Mouse (Mus musculus) CD4-positive naive resting alpha-beta T cell, adult 57 days (primary cell): Measurements from ENCODE around the gene Zscan20. TPM values are rescaled to one million over a fixed set of nuclear protein-coding genes. Genes with fewer than 3 reads are reported as not detected.

ENCODE experiments used
- total RNA-seq: library from RNA; stranded (reverse); gene quantifications from one replicate; pipeline ENCODE4 v1.2.4, GENCODE M21; 2023

Gene Zscan20
- 12.5 TPM for total RNA-seq

DNA sequence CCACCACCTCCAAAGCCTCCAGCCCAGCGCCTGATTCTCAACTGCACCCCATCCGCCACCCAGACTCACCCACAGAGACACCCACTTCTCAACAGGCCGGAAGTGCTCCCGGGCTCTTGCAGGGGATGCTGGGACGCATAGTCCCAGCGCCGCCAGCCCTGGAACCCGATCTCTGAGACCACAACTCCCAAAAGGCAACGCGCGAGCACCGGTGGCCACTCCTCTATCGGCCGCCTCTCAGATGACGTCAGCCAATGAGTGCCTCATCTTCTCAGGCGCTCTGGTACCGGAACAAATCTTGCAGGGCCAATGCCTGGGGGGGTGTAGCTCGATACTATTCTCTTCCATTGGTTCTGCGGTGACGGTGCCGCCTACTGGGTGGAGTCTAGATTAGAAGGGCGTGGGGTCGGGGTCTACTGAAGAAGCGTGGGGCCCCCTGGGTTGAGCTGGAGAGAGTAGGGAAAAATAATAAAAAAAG is at the start of gene Zscan20:
TSS of gene Zscan20 (minus strand) at position 174 of the 478 bp plus-strand sequence.

DNA sequence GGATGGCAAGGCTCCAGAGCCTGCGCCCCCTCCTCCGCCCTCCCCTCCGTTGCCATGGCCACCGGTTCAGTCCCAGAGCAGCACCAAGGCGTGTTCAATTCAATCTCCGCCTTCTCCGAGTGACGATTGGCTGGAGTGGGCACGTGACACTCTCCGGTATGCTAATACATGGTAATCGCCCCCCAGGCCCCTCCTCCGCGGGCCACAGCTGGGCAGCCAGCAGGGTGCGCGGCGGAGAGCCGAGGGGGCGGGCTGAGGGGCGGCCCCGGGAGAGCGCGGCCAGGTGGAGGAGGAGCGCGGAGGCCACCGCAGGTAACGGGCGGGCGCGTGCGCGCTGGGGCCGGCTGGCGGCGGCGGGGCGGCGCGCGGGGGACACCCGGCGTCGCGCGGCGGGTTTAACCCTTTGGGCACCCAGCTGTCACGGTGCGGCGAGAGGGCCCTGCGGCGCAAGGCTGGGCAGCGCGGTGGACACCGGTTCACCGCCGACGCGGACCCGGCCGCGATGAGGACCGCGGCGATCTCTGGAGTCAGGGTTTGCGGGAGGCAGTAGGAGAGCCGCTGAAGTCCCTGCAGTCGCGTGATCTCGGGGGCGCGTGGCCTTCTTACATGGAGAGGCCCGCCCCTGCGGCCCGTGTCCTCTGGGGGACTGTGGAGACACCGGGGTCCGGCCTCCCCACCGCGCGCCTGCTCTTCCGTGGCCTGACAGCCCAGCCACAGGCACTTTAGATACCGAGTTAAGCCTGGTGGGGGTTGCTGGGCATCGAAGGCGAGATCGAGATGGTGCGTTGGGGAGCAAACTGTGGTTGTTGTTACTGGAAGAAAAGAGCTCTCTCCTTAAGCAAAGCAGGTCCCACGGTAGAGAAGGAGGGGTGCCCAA is 44.8 kb upstream of the Zscan20 start, which contains the start of gene Phc2:
TSS of gene Phc2 (plus strand) at position 198 of the 877 bp plus-strand sequence.

DNA sequence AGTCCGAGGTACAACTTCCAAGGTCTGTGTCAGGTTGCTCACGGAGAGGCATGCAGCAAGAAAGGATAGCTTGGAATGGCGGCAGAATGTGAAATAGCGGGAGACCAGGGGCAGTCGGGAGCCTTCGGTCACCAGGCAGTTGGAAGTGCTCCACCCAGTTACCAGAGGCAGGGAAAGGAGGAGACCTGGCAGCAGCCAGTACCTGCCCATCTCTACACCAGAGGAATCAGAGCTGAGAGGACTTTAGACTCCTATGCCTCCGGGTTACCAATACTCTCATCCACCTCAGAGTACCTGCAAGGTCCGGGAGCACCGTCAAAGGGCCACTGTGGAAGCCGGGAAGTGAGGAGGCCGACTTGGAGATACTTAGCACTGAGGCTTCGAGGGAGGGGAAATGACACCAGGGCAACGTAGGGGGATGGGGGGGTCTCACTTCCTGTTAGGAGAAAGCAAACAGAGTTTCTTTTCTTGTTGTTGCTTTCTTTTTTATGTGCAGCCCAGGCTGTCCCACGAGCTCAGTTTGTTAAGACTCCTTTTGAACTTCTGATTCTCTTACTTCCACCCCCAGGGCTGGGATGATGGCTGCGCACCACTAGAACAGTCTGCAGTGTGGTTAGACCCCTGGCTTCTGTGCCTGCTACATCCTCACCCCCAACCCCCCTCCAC is 8.5 kb upstream of the Zscan20 start, which contains the start of gene Tlr12:
TSS of gene Tlr12 (minus strand) at position 374 of the 666 bp plus-strand sequence.

Other genes with a start within 250 kb of the Zscan20 start
- gene Tlr12, start 8.5 kb upstream of the Zscan20 start, total RNA-seq = 2.3 TPM
- gene Phc2, start 44.6 kb upstream of the Zscan20 start, total RNA-seq = 88.5 TPM
- 1.9 TPM for gene A3galt2, start 145.3 kb upstream of the Zscan20 start, total RNA-seq
- gene Zfp362, start 195.9 kb upstream of the Zscan20 start, total RNA-seq = 40.3 TPM